Mouse (Mus musculus): ENCODE results near the gene Chd9.
"Not testable (repeated sequence)": the region's sequence is repeated elsewhere in the genome, so short reads cannot be mapped to it uniquely, and the experiment has no call there.

The Chd9 gene

GRCm38 (mm10) chr8:90906922-90907321, 78.8 kb downstream of the Chd9 start:
- no peak for DNase-seq (ENCODE audit: extremely low spot score)

DNA sequence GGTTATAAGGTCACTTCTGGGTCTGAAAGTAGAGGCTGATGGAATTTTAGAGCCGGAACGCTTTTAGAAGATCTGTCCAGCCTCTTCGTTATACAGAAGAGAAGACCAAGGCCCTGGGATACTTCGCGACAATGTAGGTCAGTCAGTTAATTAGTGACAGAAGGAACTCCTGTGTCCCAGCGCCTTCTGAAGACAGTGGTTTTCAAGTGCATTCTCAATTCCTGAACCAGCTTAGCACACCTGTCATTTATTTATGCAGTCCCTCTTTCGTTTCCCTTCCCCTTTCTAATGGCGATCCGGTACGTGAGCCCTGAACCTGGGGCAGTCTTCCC, 79.3 kb downstream of the Chd9 start:
- DNase-seq (ENCODE audit: extremely low spot score), result no peak

DNA sequence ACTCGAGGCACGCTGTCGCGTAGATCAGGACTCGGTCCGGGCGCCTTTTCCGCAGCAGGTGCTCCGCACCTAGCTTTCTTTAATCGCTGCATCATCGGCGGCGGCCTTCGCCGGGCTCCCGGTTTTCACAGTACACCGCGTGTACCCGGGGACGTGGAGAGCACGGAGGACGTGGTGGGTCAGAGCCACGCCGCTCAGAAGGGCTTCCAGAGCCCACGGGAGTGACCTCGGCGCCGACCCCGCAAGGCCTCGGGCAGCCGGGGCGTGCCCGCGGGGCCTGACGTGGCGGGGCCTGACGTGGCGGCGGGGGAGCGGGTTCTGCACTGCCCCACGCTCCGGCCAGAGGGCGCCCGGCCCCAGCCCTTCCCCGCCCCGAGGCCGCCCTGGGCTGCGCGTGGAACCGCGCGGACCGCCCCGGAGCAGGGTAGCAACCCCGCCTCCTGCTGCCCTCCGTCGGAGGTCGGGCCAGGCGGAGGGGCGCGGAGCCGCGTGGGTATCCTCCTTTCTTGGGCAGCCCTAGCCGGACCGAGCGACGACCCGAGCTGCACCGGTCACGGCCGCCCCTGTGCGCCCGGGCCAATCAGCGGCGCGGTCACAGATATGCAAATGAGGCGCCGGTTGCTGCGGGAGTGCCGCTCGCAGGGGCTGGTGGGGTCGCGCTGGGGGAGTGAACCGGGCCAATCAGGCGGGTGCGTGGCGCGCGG, 79.8 kb downstream of the Chd9 start:
- DNase-seq (ENCODE audit: extremely low spot score), result peak; percentile 95

DNA sequence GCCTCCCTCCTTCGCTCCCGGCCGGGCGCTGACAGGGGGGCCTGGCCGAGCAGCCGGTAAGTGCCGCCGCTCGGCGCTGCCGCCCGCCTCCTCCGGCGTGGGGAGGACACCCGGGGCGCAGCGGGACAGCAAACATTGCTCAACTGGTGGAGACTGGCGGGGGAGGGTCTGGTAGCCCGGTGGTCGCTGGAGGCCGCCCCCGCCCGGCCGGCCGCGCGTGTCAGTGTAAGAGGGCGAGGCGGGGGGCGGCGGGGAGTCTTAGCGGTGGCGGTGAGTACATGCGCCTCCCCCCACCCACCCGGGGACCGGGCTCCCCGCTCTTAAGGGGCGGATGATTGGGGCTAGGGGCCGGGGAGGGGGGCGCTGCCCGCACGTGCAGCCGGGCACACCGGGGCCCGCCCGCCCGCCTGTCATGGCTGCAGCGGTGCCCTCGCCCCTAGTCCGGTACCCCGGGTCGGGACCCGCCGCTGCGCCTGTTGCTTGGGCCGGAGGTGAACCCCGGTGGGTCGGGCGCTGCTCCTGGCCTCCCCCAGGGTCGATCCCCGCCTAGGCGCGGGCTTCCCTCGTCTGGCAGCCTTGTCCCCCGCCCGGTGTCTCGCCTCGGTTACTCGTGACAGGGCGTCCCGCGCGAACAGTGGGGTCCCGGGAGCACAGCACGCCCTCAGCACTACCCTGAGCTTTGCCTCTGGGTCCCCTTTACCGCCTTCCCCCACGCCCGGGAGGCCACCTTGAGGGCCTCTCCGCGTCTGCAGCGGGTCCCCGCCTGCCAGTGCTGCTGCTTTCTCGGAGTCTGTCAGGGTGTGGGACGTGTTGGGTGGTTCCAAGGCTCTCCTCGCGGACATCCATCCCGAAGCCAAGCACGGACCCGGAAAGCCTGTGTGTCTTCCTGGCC, 80.7 kb downstream of the Chd9 start:
- peak; percentile 64 for DNase-seq (ENCODE audit: extremely low spot score)

DNA sequence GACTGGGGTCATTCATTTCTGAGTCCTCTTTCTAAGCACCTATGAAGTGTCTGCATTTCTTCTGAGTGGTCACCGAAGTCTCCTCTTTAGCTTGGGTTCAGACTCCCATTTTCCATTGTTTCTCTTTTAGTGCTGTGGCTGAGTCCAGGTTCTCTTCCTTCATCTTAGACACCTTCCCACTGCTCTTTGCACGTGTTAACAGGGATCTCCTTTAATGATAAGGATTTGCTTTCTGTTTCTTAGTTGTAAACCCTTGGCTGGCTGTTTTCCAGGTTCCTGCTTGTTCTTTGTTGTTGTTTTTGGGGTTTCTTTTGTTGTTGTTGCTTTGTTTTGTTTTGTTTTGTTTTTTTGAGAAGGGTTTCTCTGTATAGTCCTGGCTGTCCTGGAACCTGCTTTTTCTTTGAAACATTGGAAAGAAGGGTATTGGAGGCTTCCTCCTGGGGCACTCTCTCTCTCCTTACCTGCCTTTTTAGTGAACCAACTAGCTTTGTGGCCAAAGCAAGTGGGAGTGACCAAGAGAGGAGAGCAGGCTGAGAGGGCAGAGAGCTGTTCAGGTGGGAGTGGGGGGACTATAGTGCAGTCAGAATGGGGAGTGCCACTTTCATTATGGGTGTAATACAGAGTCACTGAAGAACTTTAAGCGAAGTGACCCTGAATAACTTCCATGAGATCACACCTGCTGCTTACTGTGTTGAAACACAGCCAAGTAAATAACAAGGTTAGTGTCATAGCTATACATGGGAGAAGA, 95.2 kb downstream of the Chd9 start:
- DNase-seq (ENCODE audit: extremely low spot score), result no peak

DNA sequence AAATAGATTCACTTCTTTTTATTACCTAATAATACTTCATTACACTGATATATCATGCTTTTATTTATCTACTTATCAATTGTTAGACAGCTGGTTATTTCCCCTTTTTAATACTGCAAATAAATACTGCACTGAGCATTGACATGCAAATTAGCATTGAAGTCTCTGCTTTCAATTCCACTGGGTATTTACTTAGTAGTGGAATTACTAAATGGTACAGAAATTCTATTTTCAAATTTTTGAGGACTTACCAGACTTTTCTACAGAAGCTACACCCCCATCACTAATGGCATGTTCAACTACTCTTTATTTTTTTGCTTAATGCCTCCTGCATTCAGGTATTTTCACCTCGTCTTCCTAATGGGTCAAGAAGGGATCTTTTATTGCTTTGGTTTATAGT, 100.3 kb downstream of the Chd9 start:
- DNase-seq (ENCODE audit: extremely low spot score), result no peak

GRCm38 (mm10) chr8:90930125-90930524, 102.0 kb downstream of the Chd9 start:
- not testable (repeated sequence) for DNase-seq (ENCODE audit: extremely low spot score)

DNA sequence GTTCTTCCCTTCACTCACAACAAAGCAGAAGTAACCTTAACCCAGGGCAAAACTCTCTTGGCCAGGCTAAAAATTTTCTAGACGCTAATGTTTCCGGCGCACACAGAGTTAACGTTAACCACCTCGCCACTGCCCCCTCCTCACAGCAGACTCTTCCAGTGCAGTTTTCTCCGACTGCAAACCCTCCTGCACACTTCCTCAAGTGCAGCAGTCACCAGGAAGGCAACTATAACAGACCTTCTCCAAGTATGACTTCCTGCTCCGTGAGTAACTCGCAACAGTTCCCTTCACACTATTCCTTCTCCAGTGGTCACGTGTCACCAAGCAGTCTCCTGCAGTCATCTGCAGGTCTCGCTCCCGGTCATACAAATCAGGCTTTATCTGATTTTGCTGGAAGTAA, 104.8 kb downstream of the Chd9 start:
- DNase-seq (ENCODE audit: extremely low spot score), result no peak

- no peak for DNase-seq (ENCODE audit: extremely low spot score)
Observed at GRCm38 (mm10) chr8:90934786-90935185, 106.6 kb downstream of the Chd9 start.

GRCm38 (mm10) chr8:90936840-90937239, 108.7 kb downstream of the Chd9 start:
- DNase-seq (ENCODE audit: extremely low spot score), result no peak

DNA sequence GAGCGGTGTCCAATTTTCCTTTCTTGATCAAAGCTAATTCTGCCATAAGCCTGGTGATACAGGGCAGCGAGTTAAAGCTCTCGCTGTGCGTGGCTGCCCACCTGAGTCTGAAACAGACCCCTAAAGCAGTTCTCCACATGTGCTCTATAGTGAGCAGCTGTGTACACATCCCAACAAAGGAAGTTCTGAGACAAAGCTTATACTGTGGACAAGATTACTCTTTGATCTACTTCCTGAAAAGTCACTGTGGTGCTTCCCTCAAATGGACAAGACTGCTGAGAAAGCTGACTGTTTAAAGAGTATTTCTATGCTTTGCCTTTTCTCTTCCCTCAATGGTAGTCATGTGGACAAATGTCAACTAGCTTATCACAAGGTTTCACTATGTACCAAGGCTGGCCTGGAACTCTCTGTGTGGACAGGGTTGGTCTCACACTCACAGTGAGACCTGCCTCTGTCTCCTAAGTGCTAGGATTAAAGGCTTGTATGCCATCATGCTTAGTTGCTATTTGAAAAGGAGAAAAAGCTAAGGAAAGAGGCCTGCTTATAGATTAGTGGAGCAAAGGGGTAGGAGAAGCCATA, 110.3 kb downstream of the Chd9 start:
- DNase-seq (ENCODE audit: extremely low spot score), result no peak

DNA sequence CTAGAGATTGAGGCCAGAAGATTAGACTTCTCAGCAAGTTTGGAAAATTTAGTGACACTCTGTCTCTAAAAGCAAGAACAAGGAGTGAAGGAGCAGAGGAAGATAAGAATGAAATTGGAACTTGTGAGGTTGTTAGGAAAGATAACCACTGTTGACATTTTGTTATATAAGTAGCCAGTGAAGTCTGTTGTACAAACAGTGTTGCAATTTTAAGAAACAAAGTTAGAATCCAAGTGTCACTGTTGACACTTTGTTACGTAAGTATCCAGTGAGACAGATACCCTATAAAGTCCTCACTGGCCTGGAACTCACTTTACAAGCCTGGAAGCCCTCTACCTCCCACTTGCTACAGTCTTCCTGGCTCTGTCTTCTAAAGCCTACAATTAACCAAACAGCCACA, 111.7 kb downstream of the Chd9 start:
- DNase-seq (ENCODE audit: extremely low spot score), result no peak

GRCm38 (mm10) chr8:90943770-90944169, 115.6 kb downstream of the Chd9 start:
- no peak for DNase-seq (ENCODE audit: extremely low spot score)

DNA sequence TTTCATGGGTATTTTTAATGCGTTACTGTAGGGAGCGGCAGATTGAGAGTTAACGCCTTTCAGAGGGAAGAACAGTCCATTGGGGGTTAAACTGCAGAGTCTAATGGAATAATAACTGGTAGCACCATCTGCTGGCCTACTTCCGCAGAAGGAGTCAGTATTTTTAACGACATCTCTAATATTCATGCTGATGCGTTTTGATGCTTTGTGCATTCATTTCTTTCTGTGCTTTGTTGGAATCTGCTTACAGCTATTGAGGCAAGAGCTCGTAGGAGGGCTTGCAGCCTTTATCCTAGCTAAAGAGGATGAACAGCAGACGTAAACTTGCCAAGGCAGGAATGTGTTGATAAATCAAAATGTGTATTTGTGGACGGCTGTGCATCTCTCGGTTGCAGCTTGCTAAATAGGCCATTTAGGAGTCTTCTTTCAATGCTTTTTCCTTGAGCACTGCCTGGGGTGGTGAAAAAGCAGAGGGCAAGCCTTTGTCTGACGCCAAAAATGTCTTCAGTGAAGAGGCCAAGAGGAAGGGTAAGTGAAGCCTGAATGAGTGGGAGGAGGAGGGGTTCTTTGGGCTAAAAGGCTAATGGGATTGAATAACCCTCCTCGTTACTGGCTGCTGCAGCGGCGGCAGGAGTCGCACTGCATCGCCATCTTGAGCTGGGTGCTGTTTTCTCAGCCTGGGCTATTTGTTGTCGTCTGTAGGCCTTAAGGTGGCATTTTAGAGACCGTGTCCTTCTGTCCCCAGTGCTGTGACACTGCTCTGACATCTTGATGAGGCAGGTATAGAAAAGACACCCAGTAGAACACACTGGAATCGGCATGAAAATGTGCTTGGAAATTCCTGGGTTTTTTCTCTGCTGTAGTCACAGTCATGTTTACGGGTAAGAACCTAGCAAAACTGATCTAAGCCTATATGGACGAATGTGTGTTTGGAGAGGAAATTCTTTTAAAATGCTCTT, 126.9 kb downstream of the Chd9 start:
- DNase-seq (ENCODE audit: extremely low spot score), result peak; percentile 86

DNA sequence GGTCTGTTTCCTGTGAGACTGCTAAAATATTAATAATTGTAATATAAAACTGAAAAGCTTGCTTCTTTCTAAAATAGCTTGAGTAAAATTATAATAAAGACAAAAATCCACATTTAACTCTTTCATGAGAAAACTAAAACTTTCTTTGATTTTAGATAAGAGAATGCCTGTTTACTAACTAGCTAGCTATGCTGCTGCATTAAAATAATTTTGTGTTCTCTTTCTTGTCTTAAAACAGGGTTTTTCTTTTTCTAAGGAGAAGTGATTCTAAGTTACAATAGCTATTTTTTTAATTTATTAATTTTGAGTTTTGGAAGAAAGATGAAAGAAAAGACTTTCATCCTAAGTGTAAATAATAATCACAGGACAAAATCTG, 127.6 kb downstream of the Chd9 start:
- no peak for DNase-seq (ENCODE audit: extremely low spot score)

DNA sequence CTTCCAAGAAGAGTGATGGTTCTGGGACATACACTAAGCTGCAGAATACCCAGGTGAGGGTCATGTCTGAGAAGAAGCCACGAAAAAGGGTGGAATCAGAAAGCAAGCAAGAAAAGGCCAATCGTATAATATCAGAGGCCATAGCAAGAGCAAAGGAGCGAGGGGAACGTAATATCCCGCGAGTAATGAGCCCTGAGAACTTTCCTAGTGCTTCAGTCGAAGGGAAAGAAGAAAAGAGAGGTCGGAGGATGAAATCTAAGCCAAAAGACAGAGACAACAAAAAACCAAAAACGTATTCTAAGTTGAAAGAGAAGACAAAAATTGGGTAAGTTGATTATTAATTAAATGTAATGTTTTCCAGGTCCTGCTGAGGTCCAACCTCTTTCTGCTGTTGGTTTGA, 128.2 kb downstream of the Chd9 start:
- no peak for DNase-seq (ENCODE audit: extremely low spot score)

- DNase-seq (ENCODE audit: extremely low spot score), result no peak
Observed at GRCm38 (mm10) chr8:90957711-90958110, 129.6 kb downstream of the Chd9 start.

DNA sequence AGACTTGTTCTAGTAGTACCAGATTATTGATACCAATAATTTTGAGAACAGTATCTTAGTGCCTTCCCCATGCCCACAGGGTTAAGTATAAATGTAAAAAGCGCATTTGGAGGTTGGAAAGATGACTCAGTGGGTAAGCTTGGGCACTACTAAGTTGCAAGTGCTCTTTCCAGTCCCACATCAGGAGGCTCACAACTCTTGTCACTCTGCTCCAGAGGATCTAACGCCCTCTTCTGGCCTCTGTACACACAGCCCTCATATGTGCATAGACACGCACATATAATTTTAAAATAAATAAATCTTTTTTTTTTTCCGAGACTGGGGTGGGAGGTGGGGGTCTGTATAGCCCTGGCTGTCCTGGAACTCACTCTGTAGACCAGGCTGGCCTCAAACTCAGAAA, 131.6 kb downstream of the Chd9 start:
- DNase-seq (ENCODE audit: extremely low spot score), result no peak

GRCm38 (mm10) chr8:90961603-90962002, 133.5 kb downstream of the Chd9 start:
- DNase-seq (ENCODE audit: extremely low spot score), result no peak

GRCm38 (mm10) chr8:90964044-90964443, 135.9 kb downstream of the Chd9 start:
- DNase-seq (ENCODE audit: extremely low spot score), result no peak

Data from embryo, embryonic 9.5 days (tissue).